Mouse (Mus musculus): Measurements from ENCODE around the gene Cemip.
"Not testable (repeated sequence)": the region's sequence is repeated elsewhere in the genome, so short reads cannot be mapped to it uniquely, and the experiment has no call there.

Cemip gene

GRCm38 (mm10) chr7:83952511-83952910, 133.8 kb downstream of the Cemip start:
- peak; percentile 93 to 97 for DNase-seq

- no peak for DNase-seq
Measured at GRCm38 (mm10) chr7:83951327-83951726, 135.0 kb downstream of the Cemip start.

DNA sequence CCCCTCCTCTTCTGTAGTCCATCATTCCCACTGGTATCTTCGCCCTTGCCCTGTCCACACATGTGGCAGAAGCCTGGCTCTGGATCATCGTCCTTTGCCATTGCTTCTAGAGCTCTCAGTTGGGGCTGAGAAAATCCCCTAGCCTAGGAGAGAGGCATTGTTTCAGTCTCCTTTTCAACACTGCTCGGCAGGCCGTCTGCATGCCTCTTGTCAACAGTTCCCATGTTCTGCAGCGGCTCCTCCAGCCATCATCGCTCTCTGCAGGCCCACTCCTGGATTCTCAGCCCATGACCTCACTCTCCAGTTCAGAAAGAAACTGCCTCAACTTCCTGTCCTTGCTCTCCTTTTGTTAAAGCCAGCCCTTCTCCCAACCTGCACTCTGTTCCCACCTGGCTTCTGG, 136.6 kb downstream of the Cemip start:
- no peak for DNase-seq

DNA sequence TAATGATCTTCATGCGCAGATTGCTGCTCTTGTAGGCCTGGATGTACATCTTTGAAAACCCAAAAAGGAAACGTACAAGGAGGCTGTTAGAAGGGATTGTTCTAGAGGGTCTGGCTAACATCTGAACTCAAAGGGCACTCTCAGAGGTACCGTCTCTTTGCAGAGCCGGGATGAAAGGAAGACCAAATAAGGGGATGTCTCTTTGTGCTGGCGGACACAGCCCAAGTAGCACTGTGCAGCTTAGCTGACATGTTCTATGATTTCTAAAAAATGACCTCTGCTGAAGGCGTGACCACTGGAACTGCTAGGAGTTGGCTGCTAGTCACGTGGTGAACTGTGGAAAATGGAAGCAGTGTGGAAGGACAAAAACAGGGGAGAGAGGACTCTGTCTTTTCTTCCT, 137.6 kb downstream of the Cemip start:
- no peak for DNase-seq

DNA sequence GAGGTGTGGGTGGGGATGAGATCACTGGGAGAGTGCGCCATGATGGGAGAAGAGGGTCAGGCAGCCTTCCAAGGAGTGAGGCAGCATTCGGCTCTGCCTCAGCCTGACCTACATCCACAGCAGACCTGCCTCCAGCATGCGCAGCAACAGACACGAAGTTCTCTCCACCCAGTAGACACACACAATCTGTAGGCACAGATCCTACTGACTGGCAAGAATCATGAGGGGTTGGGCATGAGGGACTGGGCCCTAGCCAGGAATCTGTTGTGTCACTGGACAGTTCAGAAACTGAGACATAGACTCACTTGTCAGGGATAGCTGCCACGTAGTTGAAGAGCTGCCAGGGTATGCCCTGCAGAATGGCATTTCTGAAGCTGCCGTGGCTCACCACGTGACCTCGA, 144.6 kb downstream of the Cemip start:
- DNase-seq: peak; percentile 78 to 81

DNA sequence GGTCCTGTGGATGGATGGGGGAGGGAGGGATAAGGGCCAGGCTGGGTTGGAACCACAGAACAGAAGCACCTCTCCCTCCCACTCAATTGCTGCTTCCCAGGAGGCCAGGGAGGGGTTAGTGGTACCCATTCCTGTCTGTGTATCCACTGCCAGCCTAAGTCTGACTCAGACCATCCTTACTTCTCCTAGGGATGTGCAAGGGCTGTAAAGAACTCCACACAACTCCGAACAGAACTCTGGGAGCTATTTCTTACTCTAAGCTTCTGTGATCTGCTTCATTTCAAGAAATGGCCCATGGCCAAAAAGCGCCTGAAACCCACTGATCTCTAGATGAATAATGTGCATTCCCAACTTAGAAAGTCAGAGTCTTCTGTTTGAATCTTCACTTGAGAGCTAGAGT, 146.2 kb downstream of the Cemip start:
- no peak for DNase-seq

DNA sequence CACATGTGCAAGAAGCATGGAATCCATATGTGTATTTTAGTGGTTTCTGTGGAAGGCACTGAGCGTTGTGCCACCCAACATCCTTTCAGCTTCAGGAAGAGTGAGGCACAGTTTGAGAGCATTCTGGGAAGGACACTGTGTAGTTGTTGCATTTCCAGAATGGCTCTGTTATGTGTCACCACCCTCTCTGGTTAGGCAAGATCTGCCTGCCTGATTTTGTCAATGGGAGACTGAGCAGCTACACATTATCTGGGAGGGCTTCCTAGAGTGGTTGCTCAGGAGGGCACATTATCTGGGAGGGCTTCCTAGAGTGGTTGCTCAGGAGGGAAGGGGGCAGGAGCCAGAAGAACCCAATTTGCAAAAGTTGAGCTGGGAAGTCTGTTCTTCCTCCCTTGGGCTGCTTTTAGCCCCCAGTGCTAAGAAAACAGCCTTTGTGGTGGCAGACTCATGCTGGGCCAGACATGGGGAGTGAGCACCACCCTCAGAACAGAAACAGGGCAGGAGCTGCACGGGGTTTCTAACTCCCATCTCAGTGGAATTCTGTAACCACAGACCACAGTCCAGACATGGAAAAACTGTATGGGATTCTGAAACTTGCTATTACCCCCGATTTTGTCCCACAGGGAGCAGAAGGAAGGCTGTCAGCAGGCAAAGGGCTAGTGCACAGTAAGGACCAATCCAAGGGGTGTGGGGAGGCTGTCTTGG, 147.1 kb downstream of the Cemip start:
- DNase-seq: no peak

- no peak for DNase-seq
Measured at GRCm38 (mm10) chr7:83921637-83922036, 164.7 kb downstream of the Cemip start.

- no peak for DNase-seq
Measured at GRCm38 (mm10) chr7:83920241-83920640, 166.1 kb downstream of the Cemip start.

DNA sequence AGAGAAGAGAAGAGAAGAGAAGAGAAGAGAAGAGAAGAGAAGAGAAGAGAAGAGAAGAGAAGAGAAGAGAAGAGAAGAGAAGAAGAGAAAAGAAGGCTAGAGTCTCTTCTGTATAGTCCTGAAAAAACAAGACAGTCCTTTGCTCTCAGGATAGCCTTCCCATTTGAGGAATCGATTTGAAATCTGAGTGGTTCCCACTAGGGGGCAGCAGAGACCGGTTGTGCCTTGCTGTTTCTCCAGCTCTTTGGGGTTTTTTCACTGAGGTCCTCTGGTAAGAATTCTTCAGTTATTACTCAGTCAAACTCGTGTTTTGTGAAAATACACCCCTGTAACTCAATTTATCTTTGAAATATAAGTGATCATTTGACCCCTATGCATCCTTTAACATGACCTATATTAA, 171.7 kb downstream of the Cemip start:
- peak; percentile 88 to 93 for DNase-seq

GRCm38 (mm10) chr7:83913995-83914394, 172.3 kb downstream of the Cemip start:
- no peak for DNase-seq

DNA sequence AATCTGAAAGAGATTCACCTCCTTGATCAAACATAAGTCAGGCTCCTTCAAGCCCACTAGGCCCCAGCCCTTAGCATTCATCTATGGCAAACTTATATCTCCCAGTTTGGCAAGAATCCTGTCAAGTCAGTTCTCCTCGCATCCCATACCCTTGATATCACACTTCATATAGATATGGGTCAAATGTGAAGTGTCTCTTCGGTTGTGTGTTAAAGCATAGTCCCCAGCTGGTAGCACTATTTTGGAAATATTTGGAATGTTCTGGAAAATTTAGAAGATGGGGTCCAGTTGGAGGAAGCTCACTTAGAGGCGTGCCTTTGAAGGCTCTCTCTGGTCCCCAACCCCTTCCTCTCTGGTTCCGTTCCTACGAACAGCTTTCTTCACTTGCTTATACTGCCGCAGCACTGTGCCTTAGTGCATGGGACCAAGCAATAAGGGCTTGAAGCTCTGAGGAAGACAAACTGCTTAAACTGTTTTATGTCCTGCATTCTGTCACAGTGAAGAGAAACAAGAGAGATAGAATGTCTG, 172.8 kb downstream of the Cemip start:
- DNase-seq: no peak

DNA sequence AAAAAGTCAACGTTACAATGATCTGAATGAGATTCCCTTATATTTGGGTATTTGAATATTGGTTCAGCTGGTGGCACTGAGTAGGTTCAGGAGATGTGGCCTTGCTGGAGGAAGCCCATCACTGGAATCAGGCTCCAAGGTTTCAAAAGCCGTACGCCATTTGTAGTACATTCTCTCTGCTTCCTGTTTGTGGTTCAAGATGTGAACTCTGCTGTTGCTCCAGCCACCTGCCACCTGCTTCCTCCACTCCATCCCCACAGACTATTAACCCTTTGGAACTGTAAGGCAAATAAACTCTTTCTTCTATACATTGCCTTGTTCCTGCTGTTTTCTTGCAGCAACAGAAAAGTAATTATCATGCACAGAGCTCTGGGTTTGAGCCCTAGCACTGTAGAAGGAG, 174.4 kb downstream of the Cemip start:
- DNase-seq: no peak

GRCm38 (mm10) chr7:83904831-83905230, 181.5 kb downstream of the Cemip start:
- DNase-seq: no peak

GRCm38 (mm10) chr7:83902296-83903145, 183.8 kb downstream of the Cemip start:
- no peak for DNase-seq

DNA sequence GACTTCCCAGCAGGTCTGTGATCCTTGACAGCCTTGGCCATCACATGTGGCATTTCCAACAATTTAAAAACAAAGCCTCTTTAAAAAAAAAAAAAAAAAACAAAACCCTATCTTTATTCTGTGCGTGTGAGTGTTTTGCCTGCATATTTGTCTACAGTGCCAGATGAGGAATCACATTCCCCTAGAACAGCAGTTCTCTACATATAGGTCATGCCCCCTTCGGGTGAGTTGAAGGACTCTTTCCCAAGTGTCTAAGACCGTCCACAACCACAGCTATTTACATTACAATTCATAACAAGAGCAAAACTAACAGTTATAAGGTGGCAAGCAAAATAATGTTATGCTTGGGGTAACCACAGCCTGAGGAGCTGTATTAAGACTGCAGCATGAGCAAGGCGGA, 184.9 kb downstream of the Cemip start:
- no peak for DNase-seq

- DNase-seq: no peak
Measured at GRCm38 (mm10) chr7:83900519-83900918, 185.8 kb downstream of the Cemip start.

DNA sequence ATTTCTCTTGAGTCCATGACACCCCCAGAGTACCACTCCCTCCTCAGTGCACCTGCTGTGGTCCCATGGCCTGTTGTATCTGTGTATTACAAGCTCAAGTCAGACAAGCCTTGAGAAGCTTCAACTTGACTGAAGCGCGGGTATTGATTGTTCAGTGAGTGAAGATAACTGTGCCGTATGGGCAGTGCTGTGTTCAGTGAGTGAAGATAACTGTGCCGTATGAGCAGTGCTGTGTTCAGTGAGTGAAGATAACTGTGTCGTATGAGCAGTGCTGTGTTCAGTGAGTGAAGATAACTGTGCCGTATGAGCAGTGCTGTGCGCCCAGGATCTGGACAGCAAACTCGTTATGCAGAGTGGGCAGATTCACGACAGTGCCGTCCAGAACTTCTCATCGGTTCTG, 188.0 kb downstream of the Cemip start:
- DNase-seq: no peak

- no peak for DNase-seq
Measured at GRCm38 (mm10) chr7:83896077-83896740, 190.1 kb downstream of the Cemip start.

DNA sequence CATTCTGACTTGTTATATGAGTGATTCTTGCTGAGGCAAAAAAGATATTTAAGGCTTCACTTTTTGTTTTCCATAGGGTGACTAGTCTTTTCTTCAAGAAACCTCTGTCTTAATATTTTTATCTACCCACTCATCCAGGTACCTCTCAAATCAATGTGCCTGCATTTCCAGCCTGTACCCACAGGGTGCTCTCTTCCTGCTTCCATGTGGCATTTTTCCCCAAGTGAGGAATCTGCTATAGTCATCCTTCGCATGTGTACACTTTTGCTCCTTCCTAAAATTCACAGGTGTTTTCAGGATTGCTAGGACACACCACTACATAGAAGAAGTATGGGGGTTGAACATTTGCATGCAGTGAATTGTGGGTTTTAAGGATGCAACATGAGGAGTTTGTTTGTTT, 192.0 kb downstream of the Cemip start:
- no peak for DNase-seq

- no peak for DNase-seq
Measured at GRCm38 (mm10) chr7:83892333-83892669, 194.0 kb downstream of the Cemip start.

GRCm38 (mm10) chr7:83891433-83892332, 194.6 kb downstream of the Cemip start:
- peak; percentile 96 to 97 for DNase-seq

DNA sequence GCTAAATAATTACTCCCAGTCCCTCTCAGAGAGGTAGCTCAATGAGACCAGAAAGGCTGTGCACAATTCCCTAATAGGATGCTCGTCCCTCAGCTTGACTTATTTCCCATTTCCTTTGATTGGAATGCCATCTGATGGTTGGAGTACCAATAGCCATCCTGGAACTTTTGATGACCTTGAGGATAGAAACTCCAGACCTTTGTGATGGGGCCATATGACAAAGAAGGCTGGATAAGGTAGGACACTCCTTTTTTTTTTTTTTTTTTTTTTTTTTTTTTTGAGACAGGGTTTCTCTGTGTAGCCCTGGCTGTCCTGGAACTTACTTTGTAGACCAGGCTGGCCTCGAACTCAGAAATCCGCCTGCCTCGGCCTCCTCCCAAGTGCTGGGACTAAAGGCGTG, 196.4 kb downstream of the Cemip start:
- not testable (repeated sequence) for DNase-seq
